Mouse (Mus musculus) kidney, embryonic 14.5 days (tissue): Measurements from ENCODE around the gene Mab21l3. TPM values are rescaled to one million over a fixed set of nuclear protein-coding genes. Genes with fewer than 3 reads are reported as not detected.

Experiments
- ATAC-seq: fragments of 200-750 bp; cut with Nextera tagmentation; 2 replicates; pipeline ENCODE4 v1.8.0; 2017; ENCODE audit warnings: moderate number of reproducible peaks, mild to moderate bottlenecking, moderate TSS enrichment, moderate library complexity; ENCODE audit not compliant: low FRiP score, low TSS enrichment
- H3K27ac ChIP-seq: fragments of 300-500 bp; sonication (generic); 2 replicates; pipeline ENCODE4 v1.5.1; 2014; ENCODE audit warnings: low read depth, mild to moderate bottlenecking, low read length, moderate library complexity, mixed read lengths
- H3K27me3 ChIP-seq: fragments of 300-500 bp; sonication (generic); 2 replicates; pipeline ENCODE4 v1.6.1; 2014; ENCODE audit warnings: mild to moderate bottlenecking, low read length; ENCODE audit not compliant: control insufficient read depth, insufficient read depth
- H3K36me3 ChIP-seq: fragments of 300-500 bp; sonication (generic); 2 replicates; pipeline ENCODE4 v1.6.1; 2014; ENCODE audit warnings: low read length, mixed read lengths; ENCODE audit not compliant: control insufficient read depth, insufficient read depth
- H3K4me1 ChIP-seq: fragments of 300-500 bp; sonication (generic); 2 replicates; pipeline ENCODE4 v1.6.1; 2014; ENCODE audit warnings: low read length, mixed read lengths; ENCODE audit not compliant: control insufficient read depth, insufficient read depth
- H3K4me2 ChIP-seq: fragments of 300-500 bp; sonication (generic); replicated peaks from 2 replicates; pipeline ENCODE4 v1.6.1; 2014; ENCODE audit warnings: low read depth, mild to moderate bottlenecking, low read length
- H3K4me3 ChIP-seq: fragments of 300-500 bp; sonication (generic); 2 replicates; pipeline ENCODE4 v1.5.1; 2014; ENCODE audit warnings: mild to moderate bottlenecking, low read length
- H3K9ac ChIP-seq: fragments of 300-500 bp; sonication (generic); 2 replicates; pipeline ENCODE4 v1.6.1; 2014; ENCODE audit warnings: low read depth, mild to moderate bottlenecking, low read length, moderate library complexity
- H3K9me3 ChIP-seq: fragments of 300-500 bp; sonication (generic); 2 replicates; pipeline ENCODE4 v1.6.1; 2016; ENCODE audit warnings: low read length; ENCODE audit not compliant: control insufficient read depth
- WGBS: fragments of 180-500 bp; shearing (Covaris S2); extraction: QIAGEN DNeasy Blood & Tissue Kit; methylation state at CpG from one replicate; pipeline ENCODE4 v1.1.7; 2014; 5-methylcytosine and 5-hydroxymethylcytosine counted together
- polyA plus RNA-seq: library from polyadenylated mRNA; unstranded; fragments of >200 nt; fragmentation: Nextera tagmentation; extraction: Ambion mirVana; gene quantifications from 2 replicates; pipeline ENCODE4 v1.2.1, GENCODE M21; 2014

Mab21l3 gene
- polyA plus RNA-seq, 1 experiment from 2014 or later = 0.41 TPM

DNA sequence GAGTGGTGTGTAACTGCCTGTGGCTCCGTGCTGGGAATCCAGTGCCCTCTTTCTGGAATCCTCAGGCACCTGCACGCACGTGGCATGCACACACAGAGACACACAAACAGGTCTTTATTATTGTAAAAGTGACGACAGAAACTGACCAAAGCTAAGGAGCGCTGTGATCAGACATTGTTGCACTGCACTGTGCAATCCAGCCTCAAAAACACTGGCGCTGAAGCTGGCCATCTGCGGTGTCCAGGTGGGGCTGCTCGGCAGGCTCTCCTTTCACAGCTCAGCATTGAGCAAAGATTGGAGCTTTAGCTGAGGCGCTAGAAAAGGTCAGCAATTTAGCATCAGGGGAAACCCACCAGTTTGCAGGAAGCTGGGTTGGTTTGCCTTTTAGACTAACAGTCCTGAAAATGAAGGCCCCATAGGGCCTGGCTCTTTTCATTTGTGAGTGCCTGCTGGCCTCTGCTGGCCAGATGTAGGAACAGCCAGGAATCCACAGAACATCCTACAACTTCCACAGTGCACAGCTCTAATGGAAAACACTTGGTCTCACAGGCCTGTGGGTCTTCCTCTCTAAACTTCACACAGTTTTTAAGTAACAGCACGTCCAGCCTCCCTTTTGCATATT, 36.3 kb downstream of the Mab21l3 start:
- no peak overlapping the region for H3K27ac ChIP-seq
- no peak overlapping the region for H3K9ac ChIP-seq
- WGBS = 66% methylated on average over 10 of the region's 10 CpGs
- H3K27me3 ChIP-seq = no peaks in the 10 kb centered on the region
- H3K9me3 ChIP-seq = no peaks in the 10 kb centered on the region
- no peaks in the 10 kb centered on the region for H3K4me1 ChIP-seq
- ATAC-seq = peak; percentile 84
- no peak overlapping the region for H3K4me3 ChIP-seq
- no peaks in the 10 kb centered on the region for H3K36me3 ChIP-seq
- H3K4me2 ChIP-seq = no peak overlapping the region

DNA sequence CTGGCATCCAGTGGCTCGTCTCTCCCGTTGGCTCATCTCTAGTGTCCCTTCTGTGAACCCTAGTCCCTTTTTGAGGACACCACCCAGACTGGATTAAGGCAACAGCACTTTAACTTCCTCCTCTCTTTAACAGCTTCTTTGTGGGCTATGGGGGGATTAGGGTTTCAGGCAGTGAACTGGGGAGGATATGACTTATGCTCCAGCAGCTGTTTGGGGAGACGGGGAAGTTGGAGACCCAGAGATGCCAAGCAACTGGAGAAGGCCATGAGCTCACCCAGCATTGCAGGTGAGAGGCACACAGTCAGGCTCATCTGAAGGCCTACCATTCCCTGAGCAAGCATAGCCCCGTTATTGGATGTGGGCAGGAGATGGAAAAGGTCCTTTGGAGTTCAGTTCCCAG, 36.8 kb downstream of the Mab21l3 start:
- Histone ChIP-seq H3K27ac (no peak overlapping the region), H3K36me3 (no peaks in the 10 kb centered on the region), H3K27me3 (no peaks in the 10 kb centered on the region), H3K9ac (no peak overlapping the region), H3K4me3 (no peak overlapping the region), H3K9me3 (no peaks in the 10 kb centered on the region), H3K4me1 (no peaks in the 10 kb centered on the region), H3K4me2 (no peak overlapping the region)
- 73% methylated on average over 4 of the region's 4 CpGs for WGBS
- ATAC-seq = no peak

- Histone ChIP-seq H3K4me1 (peaks cover 23% of the 10 kb centered on the region), H3K27me3 (no peaks in the 10 kb centered on the region), H3K27ac (no peak overlapping the region), H3K4me2 (no peak overlapping the region), H3K36me3 (no peaks in the 10 kb centered on the region), H3K4me3 (no peak overlapping the region), H3K9ac (no peak overlapping the region), H3K9me3 (no peaks in the 10 kb centered on the region)
- ATAC-seq = no peak
- 88% methylated on average over 6 of the region's 6 CpGs for WGBS
Observed at GRCm38 (mm10) chr3:101807646-101808045, 41.1 kb downstream of the Mab21l3 start.

- no peak overlapping the region for H3K4me2 ChIP-seq
Observed at GRCm38 (mm10) chr3:101806941-101807340, 41.8 kb downstream of the Mab21l3 start.

GRCm38 (mm10) chr3:101806149-101806548, 42.6 kb downstream of the Mab21l3 start:
- 6% methylated on average over 16 of the region's 16 CpGs for WGBS
- peaks cover 23% of the 10 kb centered on the region for H3K4me1 ChIP-seq
- H3K27me3 ChIP-seq = no peaks in the 10 kb centered on the region
- H3K4me3 ChIP-seq = no peak overlapping the region
- peak; percentile 85 for ATAC-seq
- H3K9me3 ChIP-seq = no peaks in the 10 kb centered on the region
- 0 out of 2 replicates have a peak overlapping the region, but pooled peaks have one; percentile 8 for H3K4me2 ChIP-seq
- H3K27ac ChIP-seq = no peak overlapping the region
- H3K36me3 ChIP-seq = no peaks in the 10 kb centered on the region
- no peak overlapping the region for H3K9ac ChIP-seq

More at GRCm38 (mm10) chr3:101806941-101807340, 41.8 kb downstream of the Mab21l3 start:
- no peaks in the 10 kb centered on the region for H3K9me3 ChIP-seq
- no peak overlapping the region for H3K27ac ChIP-seq
- WGBS = 73% methylated on average over 4 of the region's 4 CpGs
- peaks cover 23% of the 10 kb centered on the region for H3K4me1 ChIP-seq
- no peaks in the 10 kb centered on the region for H3K36me3 ChIP-seq
- H3K27me3 ChIP-seq = no peaks in the 10 kb centered on the region
- no peak for ATAC-seq
- no peak overlapping the region for H3K9ac ChIP-seq
- no peak overlapping the region for H3K4me3 ChIP-seq

DNA sequence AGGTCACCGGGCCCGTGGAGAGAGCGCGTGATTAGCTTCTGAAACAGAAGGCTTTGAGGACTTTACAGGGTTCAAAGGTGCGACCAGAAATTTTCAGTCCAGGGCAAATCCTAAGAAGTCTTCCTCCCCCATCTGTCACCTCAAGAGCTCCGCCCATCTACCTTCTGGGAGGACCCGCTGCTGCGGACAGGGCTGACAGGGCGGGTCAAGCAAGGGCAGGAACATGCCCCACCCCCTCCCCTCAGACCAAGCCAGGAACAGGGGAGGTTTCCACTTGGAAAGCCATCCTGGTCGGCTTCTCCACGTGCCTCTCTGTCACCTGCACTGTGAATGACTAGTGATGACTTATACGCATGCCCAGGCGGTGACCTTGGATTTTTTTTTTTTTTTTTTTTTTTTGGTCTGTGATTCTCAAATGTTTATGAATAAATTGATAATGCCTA, 43.2 kb downstream of the Mab21l3 start:
- H3K4me2 ChIP-seq = 0 out of 2 replicates have a peak overlapping the region, but pooled peaks have one; percentile 8
- 6% methylated on average over 13 of the region's 13 CpGs for WGBS
- 0 out of 2 replicates have a peak overlapping the region, but pooled peaks have one; percentile 12 for H3K9ac ChIP-seq
- no peak overlapping the region for H3K4me3 ChIP-seq
- H3K36me3 ChIP-seq = no peaks in the 10 kb centered on the region
- H3K9me3 ChIP-seq = no peaks in the 10 kb centered on the region
- no peak overlapping the region for H3K27ac ChIP-seq
- H3K4me1 ChIP-seq = peaks cover 26% of the 10 kb centered on the region
- no peaks in the 10 kb centered on the region for H3K27me3 ChIP-seq
- ATAC-seq = peak; percentile 50

- Histone ChIP-seq H3K9me3 (no peaks in the 10 kb centered on the region), H3K4me2 (no peak overlapping the region), H3K4me3 (no peak overlapping the region), H3K9ac (0 out of 2 replicates have a peak overlapping the region, but pooled peaks have one; percentile 12), H3K27ac (no peak overlapping the region), H3K4me1 (peaks cover 31% of the 10 kb centered on the region), H3K36me3 (no peaks in the 10 kb centered on the region), H3K27me3 (no peaks in the 10 kb centered on the region)
- 27% methylated on average over 11 of the region's 11 CpGs for WGBS
- no peak for ATAC-seq
Observed at GRCm38 (mm10) chr3:101804971-101805561, 43.7 kb downstream of the Mab21l3 start.

DNA sequence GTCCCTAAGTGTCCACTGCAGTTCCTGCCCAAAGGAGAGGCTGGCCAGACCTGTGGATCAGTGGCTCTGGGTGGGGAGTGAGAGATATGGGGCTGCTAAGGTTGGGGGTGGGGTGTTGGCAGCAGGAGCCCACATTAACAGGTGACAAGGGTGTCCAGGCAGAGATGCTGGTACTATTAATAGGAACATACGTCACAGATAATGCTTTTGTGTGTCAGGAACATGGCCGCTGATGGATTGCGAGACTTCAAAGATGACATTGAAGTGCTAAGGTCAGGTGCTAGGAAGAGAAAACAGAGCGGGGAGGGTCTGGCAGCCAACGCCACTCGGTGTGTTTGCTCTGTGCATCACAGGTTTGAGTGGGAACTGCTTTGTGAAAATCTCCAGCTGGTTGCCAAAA, 44.4 kb downstream of the Mab21l3 start:
- 32% methylated on average over 6 of the region's 6 CpGs for WGBS
- peaks cover 38% of the 10 kb centered on the region for H3K4me1 ChIP-seq
- no peak overlapping the region for H3K27ac ChIP-seq

GRCm38 (mm10) chr3:101803764-101804163, 45.0 kb downstream of the Mab21l3 start:
- H3K36me3 ChIP-seq = no peaks in the 10 kb centered on the region
- H3K27me3 ChIP-seq = no peaks in the 10 kb centered on the region
- H3K4me3 ChIP-seq = no peak overlapping the region
- no peak for ATAC-seq
- no peak overlapping the region for H3K9ac ChIP-seq
- no peak overlapping the region for H3K27ac ChIP-seq
- H3K9me3 ChIP-seq = no peaks in the 10 kb centered on the region
- peaks cover 38% of the 10 kb centered on the region for H3K4me1 ChIP-seq
- H3K4me2 ChIP-seq = no peak overlapping the region
- WGBS = 55% methylated on average over 6 of the region's 6 CpGs

More for the DNA sequence above, 44.4 kb downstream of the Mab21l3 start:
- no peaks in the 10 kb centered on the region for H3K27me3 ChIP-seq
- no peak overlapping the region for H3K4me2 ChIP-seq
- no peaks in the 10 kb centered on the region for H3K36me3 ChIP-seq
- H3K9ac ChIP-seq = no peak overlapping the region
- no peak for ATAC-seq
- no peaks in the 10 kb centered on the region for H3K9me3 ChIP-seq
- no peak overlapping the region for H3K4me3 ChIP-seq
